Mouse (Mus musculus): ENCODE results near the gene Sox5.

Gene Sox5

GRCm38 (mm10) chr6:143785685-143786084, 996.1 kb downstream of the Sox5 start:
- in situ Hi-C loops (cut with MboI; ENCODE audit: low pct_unique_long_range_greater_than_20kb in 1 of 2, low sequenced_read_pairs in 2 of 2, unreplicated experiment in 1 of 2) = no loop called here
